1 mouse cellular context compared by ENCODE assay signal in genomic region chr15:98870179-98871069, GRCm38 (mm10).
TF ChIP-seq lines count a peak whose summit lies in the region.

No protein-coding gene starts in this region.

TF ChIP-seq in ES-E14, 5 proteins besides CTCF, POLR2A, EP300 and RAD21:
- TF ChIP-seq CHD2 (IDR thresholded peaks at IDR 0.05; ENCODE audit: low read depth, low read length) (no peak), HCFC1 (IDR thresholded peaks at IDR 0.05; ENCODE audit: borderline replicate concordance, insufficient read depth, low read length) (no peak), MAFK (IDR thresholded peaks at IDR 0.05; ENCODE audit: insufficient read depth, low read depth, low read length) (no peak), ZNF384 (IDR thresholded peaks at IDR 0.05; ENCODE audit: low read depth, low read length) (no peak)
TF ChIP-seq in ES-E14: peak in this region for 0.
